Mouse (Mus musculus): ENCODE measurements at regions not wholly inside any gene's neighbourhood (a gene's known extent, or its start where the extent isn't known, plus 50 kb on each side); places are given as distances from the start of the nearest gene placed in this dataset.

DNA sequence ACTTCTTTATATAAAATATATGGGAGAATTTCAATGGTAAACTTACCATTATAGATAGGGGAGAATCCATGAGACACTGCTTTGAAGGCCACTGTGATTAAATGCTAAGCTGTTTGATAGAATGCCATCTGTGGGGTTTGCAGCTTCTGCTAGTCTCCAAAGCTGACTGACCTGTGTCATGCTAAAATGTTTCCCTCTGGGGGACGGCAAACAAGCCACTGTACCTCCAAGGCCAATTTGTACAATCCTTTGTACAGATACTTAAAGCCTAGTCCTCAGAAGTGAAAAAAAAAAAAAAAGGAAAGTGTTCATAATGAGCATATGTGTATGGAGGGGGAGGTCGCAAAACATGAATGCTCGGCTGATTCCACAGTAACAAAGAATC, 510.6 kb downstream of the Arl4a start:
- TF ChIP-seq CTCF (IDR thresholded peaks at IDR 0.05; ENCODE audit: borderline replicate concordance, insufficient read depth, low read length) (no peak), POLR2A (IDR thresholded peaks at IDR 0.05; ENCODE audit: low read depth, low read length) (no peak)

Measured in embryonic fibroblast, embryonic 13.5 days (primary cell).